Mouse (Mus musculus) erythroblast, embryonic 14.5 days (primary cell): ENCODE data around the gene Rnf144b.

ENCODE experiments used
- GATA1 ChIP-seq: IDR thresholded peaks from 2 replicates; pipeline ENCODE4 v1.6.1; 2012; ENCODE audit warnings: low read length, inconsistent platforms, mixed read lengths
- TAL1 ChIP-seq: IDR thresholded peaks from 3 replicates; pipeline ENCODE4 v1.6.1; 2012; ENCODE audit warnings: low read length, inconsistent platforms, mixed read lengths

DNA sequence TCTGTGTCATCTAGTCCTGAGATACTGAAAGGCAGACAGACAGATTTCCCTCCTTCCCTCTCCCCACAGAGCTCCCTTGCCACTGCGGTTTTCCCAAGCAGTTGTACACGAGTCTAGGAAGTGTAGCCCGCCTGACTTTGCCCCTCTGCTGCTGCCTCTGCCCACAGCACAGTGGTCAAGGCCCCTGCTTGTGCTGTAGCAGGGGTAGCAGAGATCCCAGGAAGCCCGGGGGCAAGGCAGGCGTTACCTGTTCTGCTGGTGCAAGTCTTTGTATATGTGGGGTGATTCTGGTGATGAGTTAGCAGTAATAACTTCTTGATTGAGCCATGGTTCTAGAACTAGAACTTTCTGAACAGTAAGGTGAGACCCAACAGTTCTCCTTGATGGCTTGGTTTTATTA is 46.3 kb upstream of the Rnf144b start:
- TF ChIP-seq TAL1 (no peak), GATA1 (no peak)
